8 mouse cellular contexts compared by ENCODE assay signal in the genomic region with DNA sequence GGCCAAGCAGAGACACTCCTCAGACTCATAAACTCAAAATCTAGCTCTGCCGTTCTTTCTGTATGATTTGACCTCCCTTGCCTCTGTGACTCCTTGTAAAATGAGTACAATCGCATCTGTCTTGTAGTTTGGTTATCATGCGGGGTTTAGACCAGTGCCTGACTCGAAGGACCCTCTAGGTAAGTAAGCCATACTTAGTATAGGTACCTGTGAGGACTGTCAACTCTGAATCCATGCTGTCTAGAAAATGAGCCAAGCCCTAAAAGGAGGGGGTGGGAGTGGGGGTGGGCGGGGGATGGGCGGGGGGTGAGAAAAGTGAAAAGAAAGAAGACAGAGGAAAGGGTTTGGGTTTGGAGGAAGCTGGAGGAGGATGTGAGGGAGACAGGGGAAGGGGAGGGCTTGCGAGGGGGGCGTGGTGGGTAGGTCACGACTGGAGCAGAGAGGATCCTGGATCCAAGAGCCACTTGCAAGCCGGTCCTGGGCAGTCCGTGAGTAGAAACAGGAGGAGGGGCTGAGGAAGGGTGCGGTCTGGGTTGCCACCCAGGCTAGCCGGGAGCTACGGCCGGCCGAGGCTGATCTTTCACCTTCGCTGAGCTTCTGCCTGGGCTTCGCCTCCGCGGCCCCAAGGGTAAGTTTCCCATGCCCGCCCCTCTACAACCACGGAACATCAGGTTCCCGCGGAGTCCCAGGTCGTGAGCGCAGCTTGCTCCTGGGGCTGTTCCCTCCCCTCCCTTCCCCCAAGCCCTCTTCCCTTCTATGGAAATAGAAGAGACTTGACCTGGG. TPM values are rescaled to one million over a fixed set of nuclear protein-coding genes. Genes with fewer than 3 reads are reported as not detected.
DNase-seq lines count a peak whose midpoint lies in the region; ATAC-seq and TF ChIP-seq lines count a peak whose summit lies in the region.

Gene Anxa3, plus strand, starts transcription at position 404 of the 783 bp plus-strand sequence.

- TF ChIP-seq EP300 in lung, postnatal 0 days (IDR thresholded peaks at IDR 0.05) = no peak

- H3K36me3 ChIP-seq in forebrain, embryonic 10.5 days (replicated peaks) = no peaks in the 10 kb centered on the region
- no peaks in the 10 kb centered on the region for H3K36me3 ChIP-seq in lung, postnatal 0 days (ENCODE audit: insufficient read depth, low read length)

- no peaks in the 10 kb centered on the region for H3K9me3 ChIP-seq in forebrain, embryonic 10.5 days
- no peaks in the 10 kb centered on the region for H3K9me3 ChIP-seq in lung, postnatal 0 days (ENCODE audit: low read length)

- ATAC-seq in lung, postnatal 0 days = peak; percentile 94

- DNase-seq in 416B (ENCODE audit: low read depth) (peak; percentile 37), ZHBTc4 (ENCODE audit: low read depth, low spot score) (peak; percentile 93)
- peak; percentile 27 for DNase-seq in forebrain, embryonic 10.5 days (ENCODE audit: extremely low spot score, low spot score)
- DNase-seq in heart, postnatal 14 days = peak; percentile 59 to 62
- DNase-seq in layer of hippocampus, adult 2 months (ENCODE audit: low spot score in 2 of 2) = no peak
- peak; percentile 95 for DNase-seq in lung, postnatal 0 days (ENCODE audit: low spot score)
- peak; percentile 63 for DNase-seq in skeletal muscle tissue, adult 2 months (ENCODE audit: low read depth, low spot score)
- no peak for DNase-seq in spleen, postnatal 36 days (ENCODE audit: low spot score in 2 of 2)

- no peak for TF ChIP-seq CTCF in layer of hippocampus, adult 2 months (conservative IDR thresholded peaks at IDR 0.05)
- TF ChIP-seq CTCF in lung, postnatal 0 days (IDR thresholded peaks at IDR 0.05) = no peak

- H3K27ac ChIP-seq in forebrain, embryonic 10.5 days = peak within 1 kb of the TSS; percentile 72
- peak within 1 kb of the TSS; percentile 64 for H3K27ac ChIP-seq in layer of hippocampus, adult 2 months
- peak within 1 kb of the TSS; percentile 98 for H3K27ac ChIP-seq in lung, postnatal 0 days (ENCODE audit: low read length)

- H3K4me3 ChIP-seq in forebrain, embryonic 10.5 days = peak within 1 kb of the TSS; percentile 57
- H3K4me3 ChIP-seq in layer of hippocampus, adult 2 months = peak within 1 kb of the TSS; percentile 47
- H3K4me3 ChIP-seq in lung, postnatal 0 days (ENCODE audit: low read depth, low read length) = peak within 1 kb of the TSS; percentile 68

- H3K27me3 ChIP-seq in forebrain, embryonic 10.5 days (ENCODE audit: poor library complexity, severe bottlenecking) = peaks cover 24% of the 10 kb centered on the region
- no peaks in the 10 kb centered on the region for H3K27me3 ChIP-seq in lung, postnatal 0 days (replicated peaks; ENCODE audit: insufficient read depth, low read length)

- H3K4me2 ChIP-seq in lung, postnatal 0 days (replicated peaks; ENCODE audit: low read depth, low read length) = peak within 1 kb of the TSS; percentile 69

- H3K4me1 ChIP-seq in forebrain, embryonic 10.5 days = peaks cover 24% of the 10 kb centered on the region
- H3K4me1 ChIP-seq in lung, postnatal 0 days (ENCODE audit: insufficient read depth, low read depth, low read length) = peaks cover 9% of the 10 kb centered on the region; the same call in 1 of the 2 replicates

- intact Hi-C loops in heart, postnatal 14 days (cut with DNase I) = loop anchor here (5.0 kb wide), 2 partner anchors 124 to 204 kb away; partner anchors contain the start of gene Bmp2k

- H3K9ac ChIP-seq in lung, postnatal 0 days (replicated peaks; ENCODE audit: low read depth) = peak within 1 kb of the TSS; percentile 95

- WGBS in forebrain, embryonic 10.5 days = 11% methylated on average over 26 of the region's 26 CpGs
- WGBS in lung, postnatal 0 days = 7% methylated on average over 24 of the region's 26 CpGs

RNA-seq across cellular contexts. Expression of gene Anxa3, which starts in this region (rescaled TPM):
- polyA plus RNA-seq in forebrain, embryonic 10.5 days (2016; fragmentation: Nextera tagmentation; extraction: Ambion mirVana) = 28.5 and 29.6 TPM in 2 replicates
- total RNA-seq in heart, postnatal 14 days (2021) = 10 to 100 TPM; 35.9 to 36.9 TPM
- 10 to 100 TPM; 12.3 to 14.2 TPM for total RNA-seq in layer of hippocampus, adult 2 months (2021)
- 436 and 556 TPM in 2 replicates for polyA plus RNA-seq in lung, postnatal 0 days (2015; fragmentation: Nextera tagmentation; extraction: Ambion mirVana)

Comparison
In these comparisons a context has a peak if more than half of its experiments do, and no peak if none do; other contexts are left out.
1. RNA of gene Anxa3 (polyA plus RNA-seq): 436 to 556 TPM in lung, postnatal 0 days; 28.5 to 29.6 TPM in forebrain, embryonic 10.5 days; every median in the first group is over 10 times any median in the second.
2. DNase-seq: peak in 416B (single experiment), ZHBTc4 (single experiment), forebrain, embryonic 10.5 days (single experiment), heart, postnatal 14 days (2 of 2), lung, postnatal 0 days (single experiment) and skeletal muscle tissue, adult 2 months (single experiment); none in layer of hippocampus, adult 2 months (0 of 2) and spleen, postnatal 36 days (0 of 2).
3. Peak in every context shown above with its lines, with median percentiles within 50 percentile points of each other: H3K27ac ChIP-seq and H3K4me3 ChIP-seq.